Mouse (Mus musculus) limb, embryonic 14.5 days (tissue): Measurements from ENCODE around the gene Tnfrsf25. TPM values are rescaled to one million over a fixed set of nuclear protein-coding genes. Genes with fewer than 3 reads are reported as not detected.

Source experiments
- ATAC-seq: fragments of 200-750 bp; cut with Nextera tagmentation; 2 replicates; pipeline ENCODE4 v1.8.0; 2017; ENCODE audit warnings: low read depth, moderate number of reproducible peaks, moderate TSS enrichment; ENCODE audit not compliant: low FRiP score
- DNase-seq: peaks from one replicate; pipeline ENCODE4 v3.0.0-alpha.2; 2015; ENCODE audit warnings: low spot score
- H3K27ac ChIP-seq: fragments of 300-500 bp; sonication (generic); replicated peaks from 2 replicates; pipeline ENCODE4 v1.5.1; 2014; ENCODE audit warnings: low read depth, mild to moderate bottlenecking, low read length, moderate library complexity, mixed read lengths
- H3K27me3 ChIP-seq: fragments of 300-500 bp; sonication (generic); 2 replicates; pipeline ENCODE4 v1.6.1; 2014; ENCODE audit warnings: low read length, mixed read lengths; ENCODE audit not compliant: control insufficient read depth, insufficient read depth
- H3K36me3 ChIP-seq: fragments of 300-500 bp; sonication (generic); 2 replicates; pipeline ENCODE4 v1.6.1; 2014; ENCODE audit warnings: mild to moderate bottlenecking, low read length, moderate library complexity, mixed read lengths; ENCODE audit not compliant: control insufficient read depth, insufficient read depth
- H3K4me1 ChIP-seq: fragments of 300-500 bp; sonication (generic); 2 replicates; pipeline ENCODE4 v1.6.1; 2014; ENCODE audit warnings: antibody characterized with exemption, low read length, mixed read lengths; ENCODE audit not compliant: control insufficient read depth, insufficient read depth
- H3K4me2 ChIP-seq: fragments of 300-500 bp; sonication (generic); replicated peaks from 2 replicates; pipeline ENCODE4 v1.6.1; 2014; ENCODE audit warnings: low read depth, mild to moderate bottlenecking, low read length, moderate library complexity; ENCODE audit not compliant: severe bottlenecking
- H3K4me3 ChIP-seq: fragments of 300-500 bp; sonication (generic); replicated peaks from 2 replicates; pipeline ENCODE4 v1.5.1; 2014; ENCODE audit warnings: low read length
- H3K9ac ChIP-seq: fragments of 300-500 bp; sonication (generic); 2 replicates; pipeline ENCODE4 v1.6.1; 2014; ENCODE audit warnings: mild to moderate bottlenecking, low read depth, low read length, moderate library complexity; ENCODE audit not compliant: severe bottlenecking
- H3K9me3 ChIP-seq: fragments of 300-500 bp; sonication (generic); 2 replicates; pipeline ENCODE4 v1.6.1; 2016; ENCODE audit warnings: low read length; ENCODE audit not compliant: control insufficient read depth
- POLR2A ChIP-seq: fragments of 200-500 bp; IDR thresholded peaks from 2 replicates; pipeline ENCODE4 v1.8.0; 2012; ENCODE audit warnings: inconsistent platforms, mild to moderate bottlenecking, moderate library complexity, borderline replicate concordance; ENCODE audit not compliant: insufficient read depth, insufficient read length; ENCODE audit errors: extremely low read depth
- WGBS: fragments of 180-500 bp; shearing (Covaris S2); extraction: QIAGEN DNeasy Blood & Tissue Kit; methylation state at CpG from one replicate; pipeline ENCODE4 v1.1.7; 2014; 5-methylcytosine and 5-hydroxymethylcytosine counted together
- polyA plus RNA-seq, 2 experiments: library from polyadenylated mRNA; depleted of rRNA in 1 of 2; stranded (reverse) in 1 of 2; unstranded in 1 of 2; fragments of >200 nt; fragmentation: Nextera tagmentation in 1 of 2; extraction: Ambion mirVana in 1 of 2; gene quantifications; 2 replicates each; pipeline versions ENCODE4 v1.2.1 to v1.2.3; 2012 to 2014

The Tnfrsf25 gene
- polyA plus RNA-seq, 2 experiments = 1.0 to 6.0 TPM

- H3K9ac ChIP-seq = no peak overlapping the region
- no peaks in the 10 kb centered on the region for H3K9me3 ChIP-seq
- no peaks in the 10 kb centered on the region for H3K36me3 ChIP-seq
- peak overlapping the region; percentile 25 for H3K4me2 ChIP-seq
- no peak overlapping the region for H3K27ac ChIP-seq
- H3K4me1 ChIP-seq = peaks cover 24% of the 10 kb centered on the region
- H3K4me3 ChIP-seq = peak overlapping the region; percentile 10; the same call in 1 of the 2 replicates
- WGBS = 1% methylated on average over 31 of the region's 31 CpGs
- TF ChIP-seq POLR2A = no peak
- DNase-seq (no peak), ATAC-seq (no peak)
- peaks cover 94% of the 10 kb centered on the region for H3K27me3 ChIP-seq
Observed at GRCm38 (mm10) chr4:152120311-152121182, 4.8 kb downstream of the Tnfrsf25 start.

- Histone ChIP-seq H3K4me1 (peaks cover 18% of the 10 kb centered on the region), H3K9ac (no peak overlapping the region), H3K27me3 (peaks cover 94% of the 10 kb centered on the region), H3K9me3 (no peaks in the 10 kb centered on the region), H3K36me3 (no peaks in the 10 kb centered on the region), H3K27ac (no peak overlapping the region), H3K4me2 (peak overlapping the region; percentile 25; the same call in 1 of the 2 replicates), H3K4me3 (peak overlapping the region; percentile 10; the same call in 1 of the 2 replicates)
- no peak for TF ChIP-seq POLR2A
- 1% methylated on average over 12 of the region's 12 CpGs for WGBS
- ATAC-seq = no peak
- no peak for DNase-seq
Observed at GRCm38 (mm10) chr4:152121183-152121505, 5.4 kb downstream of the Tnfrsf25 start.

GRCm38 (mm10) chr4:152124361-152124961, 8.7 kb downstream of the Tnfrsf25 start:
- WGBS = 15% methylated on average over 13 of the region's 13 CpGs
- Histone ChIP-seq H3K4me1 (peaks cover 21% of the 10 kb centered on the region), H3K4me3 (no peak overlapping the region)

GRCm38 (mm10) chr4:152125161-152126025, 9.7 kb downstream of the Tnfrsf25 start:
- H3K27ac ChIP-seq = no peak overlapping the region
- 11% methylated on average over 56 of the region's 56 CpGs for WGBS
- H3K27me3 ChIP-seq = peaks cover 99% of the 10 kb centered on the region
- peak overlapping the region; percentile 40 for H3K4me2 ChIP-seq
- H3K9ac ChIP-seq = 0 out of 2 replicates have a peak overlapping the region, but pooled peaks have one; percentile 12
- peak overlapping the region; percentile 18 for H3K4me3 ChIP-seq
- H3K4me1 ChIP-seq = peaks cover 15% of the 10 kb centered on the region
- no peak for TF ChIP-seq POLR2A
- DNase-seq (no peak), ATAC-seq (no peak)
- H3K36me3 ChIP-seq = no peaks in the 10 kb centered on the region
- no peaks in the 10 kb centered on the region for H3K9me3 ChIP-seq

More at GRCm38 (mm10) chr4:152124361-152124961, 8.7 kb downstream of the Tnfrsf25 start:
- Histone ChIP-seq H3K27me3 (peaks cover 99% of the 10 kb centered on the region), H3K36me3 (no peaks in the 10 kb centered on the region), H3K9ac (no peak overlapping the region), H3K4me2 (no peak overlapping the region), H3K9me3 (no peaks in the 10 kb centered on the region), H3K27ac (no peak overlapping the region)
- TF ChIP-seq POLR2A = no peak
- DNase-seq (no peak), ATAC-seq (no peak)
